Mouse (Mus musculus): ENCODE measurements around the gene Zc3h7b. TPM values are rescaled to one million over a fixed set of nuclear protein-coding genes. Genes with fewer than 3 reads are reported as not detected.
A peak's percentile ranks its signal among the peaks of the same experiment; 100 is the strongest.

Gene Zc3h7b
- total and polyA plus RNA-seq, 3 experiments: 18.2 to 108 (median 41.5) TPM

- Histone ChIP-seq H3K27ac (ENCODE audit: control insufficient read depth, low read depth, low read length) (no peak overlapping the region), H3K27me3 (ENCODE audit: control insufficient read depth in 1 of 2, insufficient read depth in 2 of 2, low read length in 2 of 2) (no peaks in the 10 kb centered on the region), H3K36me3 (ENCODE audit: control insufficient read depth in 1 of 2, insufficient read depth in 2 of 2, low read length in 2 of 2) (peaks cover 0 to 57% of the 10 kb centered on the region in 2 experiments; a peak in 2 of 4 replicates), H3K9me3 (replicated peaks; ENCODE audit: insufficient read depth, low read length) (no peaks in the 10 kb centered on the region), H3K4me3 (ENCODE audit: control insufficient read depth in 1 of 2, insufficient read depth in 1 of 2, low read depth in 2 of 2, low read length in 2 of 2) (no peak overlapping the region), H3K4me1 (ENCODE audit: control insufficient read depth in 1 of 2, insufficient read depth in 2 of 2, low read length in 2 of 2) (no peaks in the 10 kb centered on the region), H3K79me2 (ENCODE audit: control insufficient read depth, insufficient read depth, low read length, poor library complexity) (peaks cover 2% of the 10 kb centered on the region; the same call in 1 of the 2 replicates), H3K9ac (ENCODE audit: control insufficient read depth, low read depth, low read length, poor library complexity, severe bottlenecking) (no peak overlapping the region)
- no peak for DNase-seq (ENCODE audit: low read depth, low spot score)
- TF ChIP-seq ZKSCAN1 (IDR thresholded peaks at IDR 0.05; ENCODE audit: low read depth, low read length) (no peak), POLR2A (IDR thresholded peaks at IDR 0.05; ENCODE audit: control insufficient read depth in 1 of 2, insufficient read depth in 1 of 2, low read depth in 1 of 2, low read length in 2 of 2, poor library complexity in 1 of 2) (0 out of 4 replicates have a peak, but pooled peaks of 1 of the 2 experiments have one; percentile 8), CTCF (IDR thresholded peaks at IDR 0.05 in 2 of 3, conservative IDR thresholded peaks at IDR 0.05 in 1 of 3; ENCODE audit: control insufficient read depth in 1 of 3, insufficient read depth in 1 of 3, low read depth in 2 of 3, low read length in 3 of 3, poor library complexity in 1 of 3, severe bottlenecking in 1 of 3) (peak in 2 of 3 experiments; percentile 11 to 17; a peak in 1 of 6 replicates)
These were observed 25.7 kb upstream of the Zc3h7b start for GRCm38 (mm10) chr15:81719139-81719531.

GRCm38 (mm10) chr15:81722361-81722760, 22.5 kb upstream of the Zc3h7b start:
- no peak for TF ChIP-seq SMC3 (IDR thresholded peaks at IDR 0.05; ENCODE audit: low read depth, low read length)
- TF ChIP-seq GABPA (IDR thresholded peaks at IDR 0.05; ENCODE audit: low read depth, low read length): no peak
- no peak for TF ChIP-seq MAZ (IDR thresholded peaks at IDR 0.05; ENCODE audit: low read depth, low read length)
- TF ChIP-seq ZMIZ1 (IDR thresholded peaks at IDR 0.05; ENCODE audit: low read depth, low read length): no peak
- TF ChIP-seq TCF12 (IDR thresholded peaks at IDR 0.05; ENCODE audit: low read depth, low read length): no peak
- no peak for TF ChIP-seq EP300 (IDR thresholded peaks at IDR 0.05; ENCODE audit: low read depth in 1 of 2, low read length in 2 of 2)
- no peak for TF ChIP-seq NELFE (IDR thresholded peaks at IDR 0.05; ENCODE audit: low read depth, low read length)
- no peak for TF ChIP-seq MYC (IDR thresholded peaks at IDR 0.05; ENCODE audit: low read depth, low read length)
- TF ChIP-seq MEF2A (IDR thresholded peaks at IDR 0.05; ENCODE audit: extremely low read depth, insufficient replicate concordance, low read depth, low read length, poor library complexity, severe bottlenecking): no peak
- no peak for TF ChIP-seq KAT2A (conservative IDR thresholded peaks at IDR 0.05; ENCODE audit: low read depth, low read length)
- Histone ChIP-seq H3K27ac (ENCODE audit: control insufficient read depth, low read depth, low read length) (no peak overlapping the region), H3K27me3 (ENCODE audit: control insufficient read depth in 1 of 2, insufficient read depth in 2 of 2, low read length in 2 of 2) (no peaks in the 10 kb centered on the region), H3K4me1 (ENCODE audit: control insufficient read depth in 1 of 2, insufficient read depth in 2 of 2, low read length in 2 of 2) (no peaks in the 10 kb centered on the region; a peak in 1 of 4 replicates), H3K79me2 (ENCODE audit: control insufficient read depth, insufficient read depth, low read length, poor library complexity) (peaks cover 27% of the 10 kb centered on the region), H3K9me3 (replicated peaks; ENCODE audit: insufficient read depth, low read length) (no peaks in the 10 kb centered on the region), H3K9ac (ENCODE audit: control insufficient read depth, low read depth, low read length, poor library complexity, severe bottlenecking) (no peak overlapping the region), H3K4me3 (ENCODE audit: control insufficient read depth in 1 of 2, insufficient read depth in 1 of 2, low read depth in 2 of 2, low read length in 2 of 2) (no peak overlapping the region), H3K36me3 (ENCODE audit: control insufficient read depth in 1 of 2, insufficient read depth in 2 of 2, low read length in 2 of 2) (peaks cover 9 to 48% of the 10 kb centered on the region in 2 experiments)
- no peak for DNase-seq (ENCODE audit: low read depth, low spot score)

GRCm38 (mm10) chr15:81723653-81724052, 21.2 kb upstream of the Zc3h7b start:
- H3K9ac ChIP-seq (ENCODE audit: control insufficient read depth, low read depth, low read length, poor library complexity, severe bottlenecking): no peak overlapping the region
- peaks cover 39% of the 10 kb centered on the region for H3K79me2 ChIP-seq (ENCODE audit: control insufficient read depth, insufficient read depth, low read length, poor library complexity)
- H3K36me3 ChIP-seq (ENCODE audit: control insufficient read depth in 1 of 2, insufficient read depth in 2 of 2, low read length in 2 of 2): peaks cover 19 to 50% of the 10 kb centered on the region in 2 experiments
- no peaks in the 10 kb centered on the region for H3K27me3 ChIP-seq (ENCODE audit: control insufficient read depth in 1 of 2, insufficient read depth in 2 of 2, low read length in 2 of 2)
- H3K27ac ChIP-seq (ENCODE audit: control insufficient read depth, low read depth, low read length): no peak overlapping the region
- no peak for DNase-seq (ENCODE audit: low read depth, low spot score)
- no peak overlapping the region for H3K4me3 ChIP-seq (ENCODE audit: control insufficient read depth in 1 of 2, insufficient read depth in 1 of 2, low read depth in 2 of 2, low read length in 2 of 2)
- H3K9me3 ChIP-seq (replicated peaks; ENCODE audit: insufficient read depth, low read length): no peaks in the 10 kb centered on the region
- peaks cover 0 to 3% of the 10 kb centered on the region in 2 experiments; a peak in 1 of 4 replicates for H3K4me1 ChIP-seq (ENCODE audit: control insufficient read depth in 1 of 2, insufficient read depth in 2 of 2, low read length in 2 of 2)
- TF ChIP-seq CHD2 (IDR thresholded peaks at IDR 0.05; ENCODE audit: low read length): no peak
- TF ChIP-seq GATA1 (IDR thresholded peaks at IDR 0.05; ENCODE audit: low read depth, low read length): no peak
- TF ChIP-seq EP300 (IDR thresholded peaks at IDR 0.05; ENCODE audit: low read depth in 1 of 2, low read length in 2 of 2): no peak
- TF ChIP-seq NRF1 (IDR thresholded peaks at IDR 0.05; ENCODE audit: insufficient read depth, low read depth, low read length, poor library complexity, severe bottlenecking): no peak
- TF ChIP-seq MXI1 (IDR thresholded peaks at IDR 0.05; ENCODE audit: low read depth, low read length): no peak
- TF ChIP-seq MAX (IDR thresholded peaks at IDR 0.05; ENCODE audit: low read length): no peak
- no peak for TF ChIP-seq SMC3 (IDR thresholded peaks at IDR 0.05; ENCODE audit: low read depth, low read length)
- TF ChIP-seq KAT2A (conservative IDR thresholded peaks at IDR 0.05; ENCODE audit: low read depth, low read length): no peak
- no peak for TF ChIP-seq SIN3A (IDR thresholded peaks at IDR 0.05; ENCODE audit: low read length)
- no peak for TF ChIP-seq ELF1 (IDR thresholded peaks at IDR 0.05; ENCODE audit: low read depth, low read length)
- no peak for TF ChIP-seq MAZ (IDR thresholded peaks at IDR 0.05; ENCODE audit: low read depth, low read length)
- no peak for TF ChIP-seq UBTF (IDR thresholded peaks at IDR 0.05; ENCODE audit: borderline replicate concordance, insufficient read depth, low read depth, low read length)
- TF ChIP-seq ZMIZ1 (IDR thresholded peaks at IDR 0.05; ENCODE audit: low read depth, low read length): no peak
- no peak for TF ChIP-seq TBP (IDR thresholded peaks at IDR 0.05; ENCODE audit: low read depth, low read length)
- TF ChIP-seq RCOR1 (IDR thresholded peaks at IDR 0.05; ENCODE audit: low read depth, low read length): no peak
- TF ChIP-seq E2F4 (IDR thresholded peaks at IDR 0.05; ENCODE audit: borderline replicate concordance, low read depth, low read length): no peak
- no peak for TF ChIP-seq MAFK (IDR thresholded peaks at IDR 0.05; ENCODE audit: borderline replicate concordance, low read depth, low read length)
